Mouse (Mus musculus) embryo, embryonic 11.5 days (tissue): ENCODE data around the gene Grid2ip.

Source experiments
- DNase-seq: peaks from one replicate; pipeline ENCODE4 v3.0.0-alpha.2; 2012; ENCODE audit warnings: low read depth, low spot score

The Grid2ip gene

DNA sequence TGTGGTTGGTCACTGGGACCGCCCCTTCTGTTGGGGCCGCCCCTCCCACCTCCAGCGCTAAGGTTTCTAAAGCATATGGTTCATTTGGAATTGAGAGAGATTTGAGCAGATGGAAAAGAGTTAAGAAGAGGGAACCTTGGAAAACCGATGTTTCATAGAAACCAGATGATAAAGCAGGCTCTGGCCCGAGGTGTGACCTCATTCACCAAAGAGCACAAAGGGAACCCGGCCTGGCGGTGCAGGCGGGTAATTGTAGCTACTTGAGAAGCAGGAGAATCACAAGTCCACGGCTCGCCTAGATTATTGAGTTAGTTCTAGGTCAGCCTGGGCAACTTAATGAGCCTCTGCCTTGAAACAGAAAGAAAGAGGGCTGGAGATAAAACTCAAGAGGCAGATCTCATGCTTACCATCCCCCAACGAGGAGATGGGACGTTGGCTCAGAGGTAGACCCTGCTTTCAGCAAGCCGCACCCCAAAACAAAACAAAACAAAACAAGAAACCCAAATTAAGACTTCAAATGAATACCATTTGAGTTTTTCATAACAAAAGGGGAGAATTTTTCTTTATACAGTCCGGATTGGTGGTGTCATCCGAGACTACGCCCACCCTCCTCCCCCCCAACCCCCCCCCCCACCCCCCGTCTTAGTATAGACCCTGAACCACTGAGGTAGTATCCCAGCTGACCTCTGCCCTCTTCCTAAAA is at the start of gene Grid2ip:
Gene Grid2ip (plus strand): TSS at position 653 of the 703 bp plus-strand sequence.
- DNase-seq, result no peak

DNA sequence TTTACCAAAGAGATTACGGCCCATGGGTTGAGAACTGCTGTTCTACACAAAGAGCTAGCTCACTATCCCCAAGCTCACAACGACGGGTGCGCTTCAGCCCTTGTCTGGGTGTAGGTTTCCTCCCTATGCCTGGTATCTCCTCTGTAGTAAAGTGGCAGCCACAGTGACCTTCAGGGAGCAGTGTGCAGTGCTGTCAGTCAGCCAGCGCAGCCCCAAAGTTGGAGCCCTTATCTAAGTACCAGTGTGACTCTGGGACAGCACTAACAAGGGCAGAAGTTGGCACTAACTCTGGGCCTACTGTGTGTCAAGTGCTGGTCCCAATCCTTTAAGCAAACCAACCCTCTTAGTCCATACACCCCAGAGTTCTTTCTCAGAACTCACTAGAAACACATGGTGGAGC is 48.3 kb upstream of the Grid2ip start:
- DNase-seq, result no peak

DNA sequence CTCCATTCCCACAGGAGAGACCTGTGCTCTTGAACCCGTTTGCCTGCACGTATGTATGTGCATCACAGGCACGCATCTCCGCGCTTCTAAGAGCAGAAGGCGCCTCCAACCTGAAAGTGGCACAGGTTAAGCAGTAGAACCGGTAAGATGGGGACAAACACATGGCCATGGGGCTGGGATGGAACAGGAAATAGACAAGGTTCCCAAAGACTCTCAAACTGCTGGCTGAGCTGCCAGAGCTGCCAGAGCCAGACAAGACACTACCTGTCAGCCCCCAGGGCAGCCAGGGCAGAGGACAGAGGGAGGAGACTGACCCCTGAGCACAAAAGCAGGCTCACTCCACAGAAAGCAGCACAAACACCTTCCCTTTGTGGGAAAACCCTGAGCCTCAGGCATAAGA is 47.2 kb upstream of the Grid2ip start:
- DNase-seq, result no peak

GRCm38 (mm10) chr5:143311886-143312285 is 45.3 kb upstream of the Grid2ip start:
- peak; percentile 54 for DNase-seq

- no peak for DNase-seq
Observed at GRCm38 (mm10) chr5:143314183-143314729, 42.9 kb upstream of the Grid2ip start.

DNA sequence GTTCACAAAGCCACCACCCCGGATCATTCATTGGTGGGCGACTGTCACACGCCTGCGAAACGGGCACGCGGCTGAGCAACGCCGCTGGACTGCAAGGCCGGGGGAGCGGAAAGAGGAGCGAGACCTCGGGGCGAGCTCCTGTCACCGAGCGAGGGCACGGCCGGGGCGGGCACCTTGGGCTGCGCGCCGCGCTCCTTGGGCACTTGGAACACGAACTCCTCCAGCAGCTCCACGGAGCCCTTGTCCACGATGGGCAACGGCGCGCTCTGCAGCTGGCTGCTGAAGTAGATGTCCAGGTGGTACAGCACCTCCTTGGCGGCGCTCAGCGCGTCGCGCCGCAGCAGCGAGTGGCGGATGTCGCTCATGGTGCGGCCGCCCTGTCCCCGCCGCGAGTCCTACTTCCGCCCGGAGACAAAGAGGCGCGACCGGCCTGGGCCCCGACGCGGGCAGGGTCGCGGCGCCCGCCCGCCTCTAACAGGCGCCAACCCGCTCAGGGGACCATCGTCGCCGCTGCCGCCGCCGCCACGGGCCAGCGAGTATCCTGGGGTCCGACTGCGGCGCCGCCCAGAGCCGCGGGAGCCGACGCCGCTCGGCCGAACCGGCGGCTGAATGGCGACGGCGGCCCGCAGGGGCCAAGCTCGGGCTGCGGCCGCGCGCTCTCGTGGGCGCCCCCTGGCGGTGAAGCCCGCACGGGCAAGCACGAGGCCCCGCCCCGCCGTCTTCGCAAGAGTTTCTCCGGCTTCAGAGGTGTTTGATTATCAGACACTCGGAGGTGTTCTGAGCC is 42.2 kb upstream of the Grid2ip start, which contains the start of gene E130309D02Rik:
Gene E130309D02Rik (minus strand): TSS at position 631 of the 784 bp plus-strand sequence.
- peak; percentile 77 for DNase-seq

DNA sequence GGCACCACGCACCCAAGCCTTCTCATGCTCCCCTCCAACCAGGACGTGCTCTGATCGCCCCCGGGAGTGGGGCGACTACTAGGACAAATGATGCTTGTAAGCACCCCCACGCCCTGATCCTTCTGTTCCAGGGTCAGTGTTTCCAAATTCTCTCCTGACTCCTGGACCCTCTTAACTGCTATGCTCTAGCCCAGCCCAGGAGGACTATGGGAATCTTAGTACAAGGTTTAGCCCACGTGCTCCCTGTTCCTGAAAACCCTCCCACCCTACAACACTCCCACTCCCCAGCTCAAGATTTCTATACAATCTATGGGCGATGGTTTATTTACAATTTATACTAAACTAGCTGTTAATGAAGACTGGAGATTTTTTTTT is 41.6 kb upstream of the Grid2ip start:
- DNase-seq, result no peak

DNA sequence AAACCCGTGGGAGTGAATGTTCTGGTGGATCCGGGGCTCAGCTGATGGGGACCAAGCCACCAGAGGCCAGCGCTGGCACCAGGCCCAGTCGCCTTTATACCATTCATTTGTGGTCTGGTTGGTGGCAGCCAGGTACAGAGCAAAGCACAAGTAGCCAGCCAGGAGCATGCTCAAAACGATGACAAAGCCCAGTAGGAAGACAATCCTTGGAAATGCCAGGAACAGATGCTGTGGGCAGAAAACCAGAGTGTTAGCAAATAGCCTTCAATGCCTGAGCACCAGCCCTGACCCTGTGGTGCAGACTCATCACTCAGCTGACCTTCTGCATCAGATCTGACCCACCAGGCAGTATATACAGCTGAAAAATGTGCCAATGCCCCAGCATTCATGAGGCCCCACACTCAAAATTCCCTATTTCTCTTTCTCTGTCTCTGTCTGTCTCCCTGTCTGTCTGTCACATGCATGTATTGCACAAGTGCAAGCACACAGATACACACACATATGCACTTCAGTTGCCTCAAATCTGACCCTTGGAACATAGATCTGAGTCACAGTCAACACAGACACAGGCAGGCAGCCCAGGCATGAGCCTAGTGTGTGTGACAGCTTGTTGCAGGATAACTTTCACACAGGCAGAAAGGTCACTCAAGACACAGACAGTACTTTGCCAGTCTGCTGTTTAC is 40.4 kb upstream of the Grid2ip start:
- DNase-seq, result no peak

- no peak for DNase-seq
Observed at GRCm38 (mm10) chr5:143317288-143317610, 39.9 kb upstream of the Grid2ip start.

DNA sequence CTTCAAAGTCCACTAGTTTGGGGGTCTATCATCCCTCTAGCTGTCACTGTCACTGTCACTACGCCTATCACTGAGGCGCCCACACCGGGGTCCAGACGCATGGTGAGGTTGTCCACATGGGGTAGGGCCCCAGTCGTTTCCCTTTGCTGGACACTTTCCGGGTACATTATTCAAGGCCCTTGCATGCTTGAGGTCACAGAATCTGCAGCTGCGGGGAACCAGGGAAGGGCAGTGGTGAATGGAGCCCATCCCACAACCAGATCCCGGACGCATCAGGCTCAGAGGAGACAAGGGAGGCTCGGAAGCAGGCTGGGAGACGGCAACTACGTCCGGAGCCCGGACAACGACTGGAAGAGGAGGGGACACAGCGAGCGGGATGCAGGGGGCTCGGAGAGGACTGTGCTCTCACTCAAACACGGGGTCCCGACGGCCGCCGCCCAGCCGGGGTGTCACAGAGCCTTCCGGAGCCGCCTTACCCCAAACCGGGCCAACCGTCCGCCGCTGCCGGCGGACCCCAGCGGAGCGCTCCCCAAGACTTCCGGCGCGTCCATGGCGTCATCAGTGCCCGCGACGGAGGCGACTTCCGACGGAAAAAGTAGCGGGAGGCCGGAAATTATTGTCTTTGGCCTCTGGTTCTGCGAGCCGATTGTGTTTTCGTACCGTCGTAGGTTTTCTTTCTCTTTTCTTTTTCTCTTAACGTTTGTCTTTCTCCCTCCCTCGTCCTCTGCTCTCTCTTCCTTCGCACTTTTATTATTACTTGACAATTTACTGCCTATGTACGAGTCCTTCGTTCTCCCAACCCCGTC is 28.2 kb upstream of the Grid2ip start, which contains the start of gene Zdhhc4:
Gene Zdhhc4 (minus strand): TSS at position 567 of the 806 bp plus-strand sequence.
- DNase-seq, result peak; percentile 84

DNA sequence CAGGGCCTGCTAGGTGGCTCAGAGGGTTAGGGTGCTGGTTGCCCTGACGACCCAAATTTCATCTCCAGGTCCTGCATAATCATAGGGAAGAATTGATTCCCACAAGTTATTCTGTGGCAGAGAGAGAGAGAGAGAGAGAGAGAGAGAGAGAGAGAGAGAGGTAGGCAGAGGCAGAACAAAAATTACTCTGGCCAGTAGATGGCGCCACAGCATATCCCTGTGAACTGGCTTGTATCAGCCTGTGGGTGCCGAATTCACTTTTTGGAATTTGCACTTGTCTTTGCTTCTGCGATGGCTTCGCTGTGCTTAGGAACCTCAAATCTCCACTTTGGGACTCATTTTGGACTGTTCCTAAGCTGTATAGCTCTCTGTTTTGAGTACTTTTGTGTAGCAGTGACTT is 23.3 kb upstream of the Grid2ip start:
- DNase-seq, result peak; percentile 61

GRCm38 (mm10) chr5:143334418-143335088 is 22.6 kb upstream of the Grid2ip start:
- no peak for DNase-seq

- DNase-seq, result no peak
Observed at GRCm38 (mm10) chr5:143335089-143335460, 22.1 kb upstream of the Grid2ip start.

DNA sequence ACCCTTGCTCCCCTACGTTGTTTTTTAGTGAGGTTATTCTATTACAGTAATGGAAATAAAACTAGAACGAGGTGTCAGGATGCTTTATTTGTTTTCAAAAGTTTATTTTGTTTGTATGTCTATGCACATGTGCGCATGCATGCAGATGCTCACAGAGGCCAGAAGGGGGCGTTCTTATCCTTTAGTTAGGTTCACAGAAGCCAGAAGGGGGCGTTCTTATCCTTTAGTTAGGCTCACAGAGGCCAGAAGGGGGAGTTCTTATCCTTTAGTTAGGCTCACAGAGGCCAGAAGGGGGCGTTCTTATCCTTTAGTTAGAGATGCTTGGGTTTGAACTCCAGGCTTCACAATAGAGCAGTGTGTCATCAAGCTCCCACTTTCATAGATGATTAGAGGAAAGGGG is 20.6 kb upstream of the Grid2ip start:
- no peak for DNase-seq

GRCm38 (mm10) chr5:143339603-143340002 is 17.5 kb upstream of the Grid2ip start:
- DNase-seq, result no peak

DNA sequence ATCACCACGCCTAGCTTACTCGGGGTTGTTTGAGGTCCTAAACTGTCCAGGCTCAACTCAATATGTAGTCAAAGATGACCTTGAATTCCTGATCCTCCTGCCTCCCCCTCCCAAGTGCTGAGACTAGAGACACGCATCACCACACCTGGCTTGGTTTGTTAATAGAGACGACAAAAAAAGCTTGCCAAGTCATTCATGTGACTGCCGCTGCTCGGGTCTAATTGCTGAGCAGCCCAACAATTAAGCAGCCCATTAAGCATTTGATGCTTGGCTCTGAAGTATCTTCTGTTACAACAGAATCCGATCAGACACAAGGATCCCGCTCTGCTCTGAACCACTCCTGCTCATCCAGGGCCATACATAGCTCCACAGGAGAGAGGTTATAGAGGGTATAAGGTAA is 10.8 kb upstream of the Grid2ip start:
- no peak for DNase-seq

DNA sequence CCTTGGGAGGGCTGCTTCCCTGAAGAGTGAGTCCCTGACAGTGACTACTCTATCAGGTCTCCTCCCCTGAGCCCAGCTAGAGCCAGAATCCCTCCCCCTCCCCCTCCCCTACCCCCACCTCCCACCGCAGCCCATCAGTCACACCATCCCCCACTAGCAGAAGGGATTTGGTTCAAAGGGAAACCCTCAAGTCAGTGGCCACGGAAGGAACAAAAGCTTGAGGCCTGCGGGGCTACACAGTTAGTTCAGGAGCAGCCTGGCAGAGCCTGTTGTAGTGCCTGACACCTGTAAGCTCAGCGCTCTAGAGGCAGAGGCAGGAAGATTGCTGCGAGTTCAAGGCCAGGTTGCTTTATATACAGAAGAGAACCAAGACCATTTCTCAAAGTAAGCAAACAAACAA is 1.1 kb upstream of the Grid2ip start:
- no peak for DNase-seq

- DNase-seq, result no peak
Observed at GRCm38 (mm10) chr5:143357564-143357963, 426 bp downstream of the Grid2ip start.

- DNase-seq, result no peak
Observed at GRCm38 (mm10) chr5:143359263-143359662, 2.1 kb downstream of the Grid2ip start.

DNA sequence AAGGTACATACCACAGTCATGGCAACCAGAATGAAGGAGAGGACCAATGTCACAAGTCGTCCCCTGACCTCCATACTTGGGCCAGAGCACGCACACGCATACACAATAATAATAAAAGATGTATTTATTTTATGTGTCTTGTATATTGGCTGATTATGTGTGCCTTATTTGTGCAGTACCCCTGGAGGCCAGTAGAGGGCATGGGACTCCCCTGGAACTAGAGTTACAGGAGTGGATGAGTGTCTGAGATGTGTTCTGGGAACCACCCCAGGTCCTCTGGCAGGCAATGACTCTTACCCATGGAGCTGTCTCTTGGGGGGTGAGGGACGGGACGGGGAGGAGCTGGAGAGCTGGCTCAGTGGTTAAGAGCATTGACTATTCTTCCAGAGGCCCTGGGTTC is 2.9 kb downstream of the Grid2ip start:
- no peak for DNase-seq

- no peak for DNase-seq
Observed at GRCm38 (mm10) chr5:143361428-143361827, 4.3 kb downstream of the Grid2ip start.
